Mouse (Mus musculus): ENCODE results near the gene Amd2.

Gene Amd2

DNA sequence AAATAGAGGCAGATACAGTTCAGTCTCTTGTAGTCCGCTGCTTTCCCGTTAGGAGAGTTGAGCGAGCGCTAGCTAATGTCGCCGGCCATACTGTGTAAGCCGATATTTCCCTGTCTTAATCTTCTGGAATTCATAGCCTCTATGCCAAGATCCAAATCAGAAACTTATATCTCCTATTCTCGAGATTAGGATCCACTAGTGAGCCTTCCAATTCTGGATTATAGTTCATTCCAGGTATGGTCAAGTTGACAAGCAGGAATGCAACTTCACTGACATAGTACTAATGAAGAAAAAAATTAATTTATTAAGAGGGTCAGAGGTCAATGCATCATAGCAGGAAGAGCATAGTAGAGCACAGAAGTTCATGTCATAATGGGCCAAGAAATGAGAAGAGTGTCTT lies at the start of gene Amd2:
Gene Amd2, minus strand, starts transcription at position 101 of the 400 bp plus-strand sequence.
- DNase-seq = no peak

GRCm38 (mm10) chr10:35761280-35761679 lies 49.6 kb upstream of the Amd2 start:
- DNase-seq = no peak

GRCm38 (mm10) chr10:35737639-35738038 lies 25.9 kb upstream of the Amd2 start:
- DNase-seq = no peak

DNA sequence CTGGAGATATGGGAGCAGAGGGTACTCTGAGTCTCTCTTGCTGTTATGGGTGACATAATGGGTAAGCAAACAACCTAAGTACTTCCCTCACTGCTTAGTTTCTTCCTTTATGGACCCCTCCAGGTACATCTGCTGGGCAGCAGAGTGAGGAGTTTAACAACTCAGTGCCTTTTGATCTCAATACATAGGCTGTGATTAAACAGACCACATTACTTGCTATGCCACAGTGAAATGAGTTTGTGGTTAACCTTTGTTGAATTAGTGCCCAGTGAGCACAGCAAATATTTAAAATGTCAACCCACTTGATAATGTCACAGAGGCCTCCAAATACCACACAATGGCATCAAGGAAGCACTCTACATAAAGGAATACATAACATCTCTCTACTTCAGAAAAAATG lies 2.6 kb upstream of the Amd2 start:
- DNase-seq = no peak
